Mouse (Mus musculus): ENCODE data around the gene Tmem202. TPM values are rescaled to one million over a fixed set of nuclear protein-coding genes. Genes with fewer than 3 reads are reported as not detected.

Gene Tmem202
- polyA plus RNA-seq, 2 experiments, result 0.03 TPM; not detected in 1

GRCm38 (mm10) chr9:59578505-59578867 lies 38.8 kb upstream of the Tmem202 start:
- TF ChIP-seq EP300 (IDR thresholded peaks at IDR 0.05; ENCODE audit: low read depth) (no peak), CTCF (IDR thresholded peaks at IDR 0.05; ENCODE audit: low read depth) (no peak)
- Histone ChIP-seq H3K4me3 (ENCODE audit: insufficient read depth in 1 of 2, low read depth in 2 of 2, low read length in 2 of 2) (peak overlapping the region in 1 of 2 experiments; percentile 58; a peak in 2 of 4 replicates), H3K9me3 (ENCODE audit: control insufficient read depth, low read length) (no peaks in the 10 kb centered on the region), H3K4me2 (ENCODE audit: low read depth) (peak overlapping the region; percentile 84), H3K27ac (no peak overlapping the region), H3K4me1 (replicated peaks; ENCODE audit: control insufficient read depth in 2 of 2, insufficient read depth in 2 of 2, low read length in 1 of 2) (peaks cover 4 to 7% of the 10 kb centered on the region in 2 experiments), H3K27me3 (ENCODE audit: control insufficient read depth, insufficient read depth, low read length) (peaks cover 38% of the 10 kb centered on the region), H3K9ac (replicated peaks) (no peak overlapping the region), H3K36me3 (replicated peaks; ENCODE audit: control insufficient read depth, insufficient read depth, low read depth) (no peaks in the 10 kb centered on the region)
- no peak for DNase-seq (ENCODE audit: low read depth in 3 of 3, low spot score in 3 of 3)
- WGBS (ENCODE audit: insufficient replicate concordance), result 3% methylated on average over 20 of the region's 20 CpGs
- ATAC-seq (ENCODE audit: insufficient read depth), result peak; percentile 7; the same call in 1 of the 2 replicates

- H3K4me2 ChIP-seq (ENCODE audit: low read depth), result peak within 1 kb of the TSS; percentile 84
- TF ChIP-seq EP300 (IDR thresholded peaks at IDR 0.05; ENCODE audit: low read depth), result no peak
- TF ChIP-seq CTCF (IDR thresholded peaks at IDR 0.05; ENCODE audit: low read depth), result no peak
- under 1% methylated on average over 60 of the region's 61 CpGs for WGBS (ENCODE audit: insufficient replicate concordance)
- no peaks in the 10 kb centered on the region for H3K36me3 ChIP-seq (replicated peaks; ENCODE audit: control insufficient read depth, insufficient read depth, low read depth)
- DNase-seq (ENCODE audit: low read depth in 3 of 3, low spot score in 3 of 3), result peak; percentile 79 to 86 (median 80)
- peak within 1 kb of the TSS; percentile 32 to 58; a peak in 3 of 4 replicates for H3K4me3 ChIP-seq (ENCODE audit: insufficient read depth in 1 of 2, low read depth in 2 of 2, low read length in 2 of 2)
- peak; percentile 96 for ATAC-seq (ENCODE audit: insufficient read depth)
- no peaks in the 10 kb centered on the region for H3K9me3 ChIP-seq (ENCODE audit: control insufficient read depth, low read length)
- H3K9ac ChIP-seq (replicated peaks), result no peak within 1 kb of the TSS
- no peak within 1 kb of the TSS for H3K27ac ChIP-seq
- H3K4me1 ChIP-seq (replicated peaks; ENCODE audit: control insufficient read depth in 2 of 2, insufficient read depth in 2 of 2, low read length in 1 of 2), result peaks cover 4 to 7% of the 10 kb centered on the region in 2 experiments
- H3K27me3 ChIP-seq (ENCODE audit: control insufficient read depth, insufficient read depth, low read length), result peaks cover 36% of the 10 kb centered on the region
Measured at GRCm38 (mm10) chr9:59577844-59578504, 38.3 kb upstream of the Tmem202 start, which contains the start of gene Celf6. TSS of gene Celf6 (plus strand) at chr9:59577917.

- Histone ChIP-seq H3K4me3 (ENCODE audit: insufficient read depth in 1 of 2, low read depth in 2 of 2, low read length in 2 of 2) (peak overlapping the region; percentile 32 to 58; a peak in 3 of 4 replicates), H3K9me3 (ENCODE audit: control insufficient read depth, low read length) (no peaks in the 10 kb centered on the region), H3K4me2 (ENCODE audit: low read depth) (peak overlapping the region; percentile 84), H3K36me3 (replicated peaks; ENCODE audit: control insufficient read depth, insufficient read depth, low read depth) (no peaks in the 10 kb centered on the region), H3K27ac (no peak overlapping the region), H3K27me3 (ENCODE audit: control insufficient read depth, insufficient read depth, low read length) (peaks cover 36% of the 10 kb centered on the region), H3K9ac (replicated peaks) (no peak overlapping the region), H3K4me1 (replicated peaks; ENCODE audit: control insufficient read depth in 2 of 2, insufficient read depth in 2 of 2, low read length in 1 of 2) (peaks cover 4 to 7% of the 10 kb centered on the region in 2 experiments)
- WGBS (ENCODE audit: insufficient replicate concordance), result 11% methylated on average over 13 of the region's 13 CpGs
- TF ChIP-seq CTCF (IDR thresholded peaks at IDR 0.05; ENCODE audit: low read depth) (no peak), EP300 (IDR thresholded peaks at IDR 0.05; ENCODE audit: low read depth) (no peak)
- DNase-seq (ENCODE audit: low read depth in 3 of 3, low spot score in 3 of 3), result no peak
- no peak for ATAC-seq (ENCODE audit: insufficient read depth)
Measured at GRCm38 (mm10) chr9:59577401-59577800, 37.8 kb upstream of the Tmem202 start.

- Histone ChIP-seq H3K9ac (replicated peaks) (no peak overlapping the region), H3K4me3 (ENCODE audit: insufficient read depth in 1 of 2, low read depth in 2 of 2, low read length in 2 of 2) (no peak overlapping the region), H3K36me3 (replicated peaks; ENCODE audit: control insufficient read depth, insufficient read depth, low read depth) (no peaks in the 10 kb centered on the region), H3K9me3 (ENCODE audit: control insufficient read depth, low read length) (no peaks in the 10 kb centered on the region), H3K4me2 (ENCODE audit: low read depth) (no peak overlapping the region), H3K27ac (no peak overlapping the region), H3K27me3 (ENCODE audit: control insufficient read depth, insufficient read depth, low read length) (peaks cover 7% of the 10 kb centered on the region), H3K4me1 (replicated peaks; ENCODE audit: control insufficient read depth in 2 of 2, insufficient read depth in 2 of 2, low read length in 1 of 2) (0 out of 4 replicates have a peak, but pooled peaks cover 0 to 1% of the 10 kb centered on the region in 2 experiments)
- DNase-seq (ENCODE audit: low read depth in 3 of 3, low spot score in 3 of 3) (no peak), ATAC-seq (ENCODE audit: insufficient read depth) (no peak)
- WGBS (ENCODE audit: insufficient replicate concordance), result 49% methylated on average over 2 of the region's 2 CpGs
- TF ChIP-seq CTCF (IDR thresholded peaks at IDR 0.05; ENCODE audit: low read depth), result no peak
- no peak for TF ChIP-seq EP300 (IDR thresholded peaks at IDR 0.05; ENCODE audit: low read depth)
Measured at GRCm38 (mm10) chr9:59571852-59572251, 32.2 kb upstream of the Tmem202 start.

- Histone ChIP-seq H3K36me3 (replicated peaks; ENCODE audit: control insufficient read depth, insufficient read depth, low read depth) (no peaks in the 10 kb centered on the region), H3K9ac (replicated peaks) (no peak overlapping the region), H3K27me3 (ENCODE audit: control insufficient read depth, insufficient read depth, low read length) (no peaks in the 10 kb centered on the region), H3K4me2 (ENCODE audit: low read depth) (no peak overlapping the region), H3K9me3 (ENCODE audit: control insufficient read depth, low read length) (no peaks in the 10 kb centered on the region), H3K4me1 (replicated peaks; ENCODE audit: control insufficient read depth in 2 of 2, insufficient read depth in 2 of 2, low read length in 1 of 2) (no peaks in the 10 kb centered on the region), H3K27ac (no peak overlapping the region), H3K4me3 (ENCODE audit: insufficient read depth in 1 of 2, low read depth in 2 of 2, low read length in 2 of 2) (no peak overlapping the region)
- TF ChIP-seq EP300 (IDR thresholded peaks at IDR 0.05; ENCODE audit: low read depth) (no peak), CTCF (IDR thresholded peaks at IDR 0.05; ENCODE audit: low read depth) (peak; percentile 80)
- WGBS (ENCODE audit: insufficient replicate concordance), result 16% methylated on average over 6 of the region's 6 CpGs
- ATAC-seq (ENCODE audit: insufficient read depth) (no peak), DNase-seq (ENCODE audit: low read depth in 3 of 3, low spot score in 3 of 3) (peak; percentile 38 to 40 (median 38))
Measured at GRCm38 (mm10) chr9:59567111-59567510, 27.5 kb upstream of the Tmem202 start.
